Mouse (Mus musculus) heart, adult 2 months (tissue): ENCODE data around the gene Uggt1.
A peak's percentile ranks its signal among the peaks of the same experiment; 100 is the strongest.

Experiments
- CTCF ChIP-seq: fragments of 200-600 bp; IDR thresholded peaks from 2 replicates; pipeline ENCODE4 v1.8.1; 2022; ENCODE audit warnings: antibody characterized with exemption, mild to moderate bottlenecking, moderate library complexity
- EP300 ChIP-seq: fragments of 200-500 bp; IDR thresholded peaks from 2 replicates; pipeline ENCODE4 v1.6.1; 2011; ENCODE audit warnings: low read depth, low read length, control low read depth; ENCODE audit not compliant: insufficient read depth
- POLR2A ChIP-seq: fragments of 200-500 bp; IDR thresholded peaks from 2 replicates; pipeline ENCODE4 v1.6.1; 2011; ENCODE audit warnings: mild to moderate bottlenecking, low read depth, low read length, control low read depth; ENCODE audit not compliant: insufficient read depth

DNA sequence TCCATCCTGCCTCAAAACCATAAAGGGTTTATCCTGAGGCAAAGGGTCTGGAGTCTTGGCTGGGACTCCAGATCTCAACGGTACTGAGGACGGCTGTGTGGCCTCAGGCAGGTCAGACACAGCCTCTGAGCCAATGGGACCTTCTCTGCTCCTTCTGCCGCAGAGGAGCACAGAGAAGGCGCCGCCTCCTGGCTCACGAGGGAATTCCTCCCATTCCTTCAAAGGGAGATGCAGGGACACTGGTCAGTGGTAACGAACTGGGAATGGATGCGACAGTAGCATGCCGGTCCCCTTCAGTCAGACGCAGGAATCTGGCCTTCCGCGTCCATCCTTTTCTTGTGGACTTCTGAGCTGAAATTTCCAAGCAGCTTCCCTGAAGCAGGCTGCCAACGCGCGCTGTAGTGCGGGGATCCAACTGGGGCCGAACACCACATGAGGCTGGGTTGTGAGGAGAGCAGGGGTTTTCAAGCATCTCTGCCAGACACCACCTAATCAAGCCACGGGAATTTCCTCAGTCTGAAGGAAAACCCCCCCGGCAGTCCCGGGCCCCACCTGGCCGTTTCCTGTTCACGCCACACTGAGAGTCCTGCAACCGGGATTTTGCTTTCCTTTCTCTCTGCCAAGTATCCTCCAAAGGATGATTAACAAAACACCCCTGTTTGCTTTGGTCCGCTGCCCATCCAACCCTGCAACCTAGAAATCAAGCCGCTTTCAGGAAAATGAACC, 10.3 kb upstream of the Uggt1 start:
- TF ChIP-seq CTCF (peak; percentile 76), POLR2A (no peak; the same call in 1 of the 2 replicates), EP300 (peak; percentile 48; the same call in 1 of the 2 replicates)
